Mouse (Mus musculus) heart, embryonic 12.5 days (tissue): ENCODE data around the gene Ldhb. TPM values are rescaled to one million over a fixed set of nuclear protein-coding genes. Genes with fewer than 3 reads are reported as not detected.
"Not testable (repeated sequence)": the region's sequence is repeated elsewhere in the genome, so short reads cannot be mapped to it uniquely, and the experiment has no call there.

Source experiments
- ATAC-seq: fragments of 200-750 bp; cut with Nextera tagmentation; 2 replicates; pipeline ENCODE4 v1.8.0; 2017; ENCODE audit warnings: moderate TSS enrichment, moderate library complexity; ENCODE audit not compliant: insufficient number of reproducible peaks, low FRiP score
- H3K27ac ChIP-seq: fragments of 300-500 bp; sonication (generic); 2 replicates; pipeline ENCODE4 v1.5.1; 2016; ENCODE audit warnings: mild to moderate bottlenecking, moderate library complexity; ENCODE audit not compliant: poor library complexity, severe bottlenecking
- H3K27me3 ChIP-seq: fragments of 300-500 bp; sonication (generic); replicated peaks from 2 replicates; pipeline ENCODE4 v1.6.1; 2016; ENCODE audit warnings: mild to moderate bottlenecking, moderate library complexity
- H3K36me3 ChIP-seq: fragments of 300-500 bp; sonication (generic); 2 replicates; pipeline ENCODE4 v1.6.1; 2016; ENCODE audit warnings: mild to moderate bottlenecking, moderate library complexity
- H3K4me1 ChIP-seq: fragments of 300-500 bp; sonication (generic); replicated peaks from 2 replicates; pipeline ENCODE4 v1.6.1; 2016; ENCODE audit warnings: mild to moderate bottlenecking
- H3K4me2 ChIP-seq: fragments of 300-500 bp; sonication (generic); 2 replicates; pipeline ENCODE4 v1.6.1; 2016; ENCODE audit warnings: mild to moderate bottlenecking, moderate library complexity
- H3K4me3 ChIP-seq: fragments of 300-500 bp; sonication (generic); 2 replicates; pipeline ENCODE4 v1.5.1; 2016; ENCODE audit warnings: mild to moderate bottlenecking
- H3K9ac ChIP-seq: fragments of 300-500 bp; sonication (generic); 2 replicates; pipeline ENCODE4 v1.6.1; 2016; ENCODE audit warnings: mild to moderate bottlenecking, moderate library complexity
- H3K9me3 ChIP-seq: fragments of 300-500 bp; sonication (generic); replicated peaks from 2 replicates; pipeline ENCODE4 v1.6.1; 2016; ENCODE audit warnings: mild to moderate bottlenecking, moderate library complexity
- WGBS: fragments of 180-500 bp; shearing (Covaris S2); methylation state at CpG from one replicate; pipeline ENCODE4 v1.1.7; 2016; 5-methylcytosine and 5-hydroxymethylcytosine counted together
- polyA plus RNA-seq: library from polyadenylated mRNA; unstranded; fragments of >200 nt; fragmentation: Nextera tagmentation; extraction: Ambion mirVana; gene quantifications from 2 replicates; pipeline ENCODE4 v1.2.1, GENCODE M21; 2016

Gene Ldhb
- polyA plus RNA-seq, 1 experiment from 2014 or later: 777 TPM

DNA sequence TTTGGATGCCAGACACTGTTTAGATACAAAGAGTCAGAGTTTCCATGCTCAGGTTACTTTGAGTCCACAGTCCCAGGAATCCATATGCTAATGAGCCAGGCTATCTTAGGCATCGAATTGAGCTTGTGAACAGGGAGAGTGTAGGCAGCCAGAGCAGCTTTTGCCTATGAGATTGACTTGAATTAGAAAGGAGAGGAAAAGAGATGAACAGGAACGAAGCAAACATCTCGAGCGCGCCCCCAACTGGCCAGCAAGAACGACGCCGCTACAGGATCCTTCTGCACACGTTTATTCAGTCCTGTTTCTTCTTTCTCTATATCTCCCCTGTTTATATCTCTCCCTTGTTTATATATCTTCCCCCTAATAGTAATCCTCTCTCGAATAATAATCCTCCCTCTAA is 7.2 kb upstream of the Ldhb start:
- H3K9ac ChIP-seq: no peak overlapping the region
- H3K4me2 ChIP-seq: no peak overlapping the region
- no peak overlapping the region for H3K4me3 ChIP-seq
- ATAC-seq: no peak
- no peaks in the 10 kb centered on the region for H3K36me3 ChIP-seq
- WGBS: 1% methylated on average over 10 of the region's 10 CpGs
- H3K4me1 ChIP-seq: peaks cover 4% of the 10 kb centered on the region; the same call in 1 of the 2 replicates
- peaks cover 25% of the 10 kb centered on the region for H3K27me3 ChIP-seq
- H3K9me3 ChIP-seq: no peaks in the 10 kb centered on the region
- H3K27ac ChIP-seq: no peak overlapping the region

DNA sequence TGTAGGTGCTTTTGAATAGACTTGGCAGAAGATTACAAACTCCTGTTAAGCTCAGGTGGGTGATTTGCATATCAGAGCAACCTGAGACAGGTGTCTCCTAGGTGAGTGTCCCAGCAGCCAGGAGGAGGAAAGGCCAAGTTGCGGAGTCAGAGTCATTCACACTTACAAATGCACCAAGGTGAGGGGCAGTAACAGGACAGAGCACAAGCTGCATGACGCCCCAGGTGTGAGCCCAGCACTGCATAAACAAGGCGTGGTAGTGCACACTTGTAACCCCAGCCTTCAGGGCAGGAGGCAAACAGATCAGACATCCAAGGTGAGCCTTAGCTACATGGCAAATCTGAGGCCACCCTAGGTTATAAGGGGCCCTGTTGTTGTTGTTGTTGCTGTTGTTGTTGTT is 5.1 kb upstream of the Ldhb start:
- Histone ChIP-seq H3K36me3 (no peaks in the 10 kb centered on the region), H3K9ac (no peak overlapping the region), H3K27ac (no peak overlapping the region), H3K9me3 (no peaks in the 10 kb centered on the region), H3K4me3 (no peak overlapping the region), H3K4me2 (no peak overlapping the region), H3K27me3 (peaks cover 25% of the 10 kb centered on the region), H3K4me1 (peaks cover 15% of the 10 kb centered on the region)
- WGBS: 25% methylated on average over 3 of the region's 3 CpGs
- ATAC-seq: no peak

DNA sequence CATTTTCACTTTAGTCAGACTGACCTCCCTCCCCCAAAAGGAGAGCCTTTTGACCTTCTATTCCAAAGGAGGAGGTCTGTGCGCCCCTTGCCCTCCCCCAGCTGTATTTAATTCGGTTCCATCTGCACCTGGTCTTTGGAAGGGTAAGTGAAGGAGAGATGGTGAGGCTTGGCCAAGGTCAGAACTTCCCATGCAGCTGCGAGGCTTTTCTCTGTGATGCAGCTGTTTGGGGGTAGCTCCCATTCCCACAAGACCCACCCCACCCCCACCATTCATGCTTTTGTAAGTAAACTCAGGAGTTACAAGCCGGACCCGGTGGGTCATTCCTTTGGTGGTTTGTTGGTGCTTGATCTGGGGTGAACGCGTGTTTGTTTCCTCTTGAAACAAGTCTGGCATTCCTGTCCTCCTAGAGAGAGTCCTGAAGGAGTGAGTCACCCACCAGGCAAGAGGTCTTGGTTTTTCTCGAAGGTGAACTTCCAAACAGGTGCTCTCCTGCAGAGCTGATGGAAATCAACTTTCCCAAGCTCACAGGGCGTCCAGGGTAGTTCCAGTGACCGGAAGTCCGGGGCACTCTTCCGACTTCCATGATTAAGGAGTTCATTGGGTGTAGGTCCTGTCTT is 3.9 kb upstream of the Ldhb start:
- WGBS: 27% methylated on average over 12 of the region's 12 CpGs
- Histone ChIP-seq H3K36me3 (no peaks in the 10 kb centered on the region), H3K27ac (no peak overlapping the region), H3K9me3 (no peaks in the 10 kb centered on the region), H3K4me2 (no peak overlapping the region), H3K4me3 (no peak overlapping the region), H3K9ac (no peak overlapping the region), H3K4me1 (peaks cover 18% of the 10 kb centered on the region), H3K27me3 (peaks cover 22% of the 10 kb centered on the region)
- no peak for ATAC-seq

DNA sequence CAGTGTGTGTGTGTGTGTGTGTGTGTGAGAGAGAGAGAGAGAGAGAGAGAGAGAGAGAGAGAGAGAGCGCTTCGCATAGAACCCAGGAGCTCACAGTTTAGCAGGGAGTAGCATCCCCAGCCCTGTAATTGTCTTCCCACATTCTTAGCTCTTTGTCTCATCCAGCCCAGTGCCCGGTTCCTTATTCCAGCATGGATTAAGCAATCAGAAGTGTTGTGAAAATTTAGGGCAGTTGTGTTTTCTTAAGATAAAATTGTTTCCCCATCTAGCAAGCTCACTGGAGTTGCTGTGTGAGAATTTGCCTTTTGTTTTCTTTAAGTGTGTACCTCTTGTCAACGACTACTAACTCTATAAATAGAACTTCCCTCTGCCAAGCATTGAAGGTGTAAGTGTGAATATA is 906 bp upstream of the Ldhb start:
- H3K27me3 ChIP-seq: peaks cover 19% of the 10 kb centered on the region
- peak overlapping the region; percentile 85 for H3K4me2 ChIP-seq
- H3K4me3 ChIP-seq: no peak overlapping the region
- ATAC-seq: no peak
- H3K9ac ChIP-seq: no peak overlapping the region
- no peaks in the 10 kb centered on the region for H3K9me3 ChIP-seq
- 8% methylated on average over 4 of the region's 4 CpGs for WGBS
- peak overlapping the region; percentile 83 for H3K27ac ChIP-seq
- H3K36me3 ChIP-seq: peaks cover 14% of the 10 kb centered on the region; the same call in 1 of the 2 replicates
- H3K4me1 ChIP-seq: peaks cover 29% of the 10 kb centered on the region

DNA sequence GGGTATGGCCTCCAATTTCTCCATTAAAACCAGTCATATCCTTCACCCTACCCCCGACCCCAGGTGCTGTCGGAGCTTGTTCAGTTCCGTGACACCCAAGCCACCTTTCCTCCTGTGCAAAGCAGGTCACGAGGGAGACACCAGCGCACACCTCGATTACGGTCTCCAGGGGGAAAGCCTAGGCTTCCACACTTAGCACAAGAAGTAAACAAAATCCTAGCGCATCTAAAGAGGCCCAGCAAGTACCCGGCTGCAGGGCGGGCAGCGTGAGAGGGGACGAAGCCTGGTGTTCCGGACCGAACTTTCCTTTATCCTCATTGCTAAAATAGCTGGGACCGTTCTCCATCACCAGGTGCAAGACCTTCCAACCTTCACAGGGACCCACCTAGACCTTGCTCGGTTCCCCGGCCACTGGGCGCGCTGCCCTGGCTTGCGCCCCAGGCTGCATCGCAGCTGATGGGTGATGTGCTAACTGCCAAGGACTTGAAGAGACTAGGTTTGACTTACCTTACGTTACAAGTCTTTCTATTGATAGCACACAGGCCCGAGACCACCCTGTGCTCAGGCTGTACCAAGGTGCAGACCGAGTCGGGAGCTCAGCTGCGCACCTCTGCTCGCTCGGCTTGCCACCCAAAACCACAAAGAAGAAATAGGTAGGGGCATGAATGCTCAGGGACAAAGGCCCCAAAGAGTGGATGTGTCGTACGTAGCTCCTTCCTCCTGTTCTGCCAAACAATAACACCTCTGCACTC is 548 bp downstream of the Ldhb start:
- H3K9ac ChIP-seq: peak overlapping the region; percentile 80
- H3K9me3 ChIP-seq: no peaks in the 10 kb centered on the region
- peak overlapping the region; percentile 61 for H3K4me3 ChIP-seq
- peak overlapping the region; percentile 85 for H3K4me2 ChIP-seq
- peak overlapping the region; percentile 83 for H3K27ac ChIP-seq
- peaks cover 10% of the 10 kb centered on the region for H3K27me3 ChIP-seq
- peaks cover 24% of the 10 kb centered on the region for H3K36me3 ChIP-seq
- ATAC-seq: peak; percentile 20
- H3K4me1 ChIP-seq: peaks cover 30% of the 10 kb centered on the region
- 2% methylated on average over 30 of the region's 30 CpGs for WGBS

DNA sequence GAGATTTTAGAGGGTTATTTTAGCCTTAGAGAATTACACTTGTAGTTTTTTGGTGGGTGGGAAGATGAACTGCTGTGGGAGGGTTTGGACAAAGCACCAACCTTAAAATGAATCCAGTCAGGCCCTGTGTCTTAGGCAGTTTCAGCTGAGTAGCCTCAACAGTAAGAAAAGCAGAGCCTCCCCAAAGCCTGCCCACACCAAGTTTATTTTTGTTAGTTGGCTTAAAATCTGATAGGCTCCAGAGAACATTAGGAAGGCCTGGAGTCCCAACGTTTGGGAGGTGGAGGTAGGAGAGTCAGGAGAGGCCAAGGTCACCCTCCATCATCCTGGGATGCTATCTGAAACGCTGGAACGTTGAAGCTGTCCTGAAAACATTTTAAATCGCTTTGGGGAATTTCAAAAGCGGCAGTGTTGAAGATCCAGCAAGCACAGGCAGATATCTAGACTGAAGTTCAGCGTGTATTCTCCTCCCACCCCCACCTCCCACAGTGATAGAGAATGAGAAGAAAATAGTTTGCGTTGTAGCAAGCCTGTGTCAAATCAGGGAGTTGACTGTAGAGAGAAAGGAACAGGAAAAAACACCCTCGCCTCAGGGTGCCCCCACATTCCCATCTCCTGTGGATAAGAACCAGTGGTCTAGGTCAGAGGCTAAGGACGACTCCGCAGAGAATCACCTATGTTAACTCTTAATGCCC is 1.3 kb downstream of the Ldhb start:
- WGBS: 4% methylated on average over 10 of the region's 10 CpGs
- Histone ChIP-seq H3K4me2 (peak overlapping the region; percentile 85), H3K4me3 (peak overlapping the region; percentile 61), H3K27ac (peak overlapping the region; percentile 83), H3K9ac (peak overlapping the region; percentile 80), H3K36me3 (peaks cover 32% of the 10 kb centered on the region), H3K27me3 (peaks cover 6% of the 10 kb centered on the region), H3K9me3 (no peaks in the 10 kb centered on the region), H3K4me1 (peaks cover 30% of the 10 kb centered on the region)
- ATAC-seq: no peak

DNA sequence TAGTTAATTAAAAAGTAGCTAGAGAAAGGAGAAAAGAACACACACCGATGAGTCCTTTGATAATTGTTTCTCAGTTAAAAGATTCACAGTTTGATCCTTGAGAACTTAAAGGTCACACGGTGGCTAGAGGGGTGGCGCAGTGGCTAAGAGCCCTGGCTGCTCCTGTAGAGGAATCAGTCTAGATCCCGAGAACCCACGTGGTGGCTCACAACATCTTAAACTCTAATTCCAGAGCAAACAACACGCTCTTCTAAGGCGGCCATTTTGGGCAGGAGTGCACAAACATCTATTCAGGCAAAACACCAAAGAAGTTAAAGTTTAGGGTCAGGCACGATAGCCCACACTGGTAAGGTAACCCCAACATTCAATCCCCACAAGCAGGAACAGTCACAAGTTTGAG is 4.2 kb downstream of the Ldhb start:
- H3K9me3 ChIP-seq: no peaks in the 10 kb centered on the region
- H3K9ac ChIP-seq: no peak overlapping the region
- H3K27ac ChIP-seq: no peak overlapping the region
- no peak overlapping the region for H3K4me2 ChIP-seq
- no peak for ATAC-seq
- no peaks in the 10 kb centered on the region for H3K27me3 ChIP-seq
- no peak overlapping the region for H3K4me3 ChIP-seq
- H3K4me1 ChIP-seq: peaks cover 25% of the 10 kb centered on the region
- WGBS: 82% methylated on average over 8 of the region's 8 CpGs
- peaks cover 52% of the 10 kb centered on the region for H3K36me3 ChIP-seq

DNA sequence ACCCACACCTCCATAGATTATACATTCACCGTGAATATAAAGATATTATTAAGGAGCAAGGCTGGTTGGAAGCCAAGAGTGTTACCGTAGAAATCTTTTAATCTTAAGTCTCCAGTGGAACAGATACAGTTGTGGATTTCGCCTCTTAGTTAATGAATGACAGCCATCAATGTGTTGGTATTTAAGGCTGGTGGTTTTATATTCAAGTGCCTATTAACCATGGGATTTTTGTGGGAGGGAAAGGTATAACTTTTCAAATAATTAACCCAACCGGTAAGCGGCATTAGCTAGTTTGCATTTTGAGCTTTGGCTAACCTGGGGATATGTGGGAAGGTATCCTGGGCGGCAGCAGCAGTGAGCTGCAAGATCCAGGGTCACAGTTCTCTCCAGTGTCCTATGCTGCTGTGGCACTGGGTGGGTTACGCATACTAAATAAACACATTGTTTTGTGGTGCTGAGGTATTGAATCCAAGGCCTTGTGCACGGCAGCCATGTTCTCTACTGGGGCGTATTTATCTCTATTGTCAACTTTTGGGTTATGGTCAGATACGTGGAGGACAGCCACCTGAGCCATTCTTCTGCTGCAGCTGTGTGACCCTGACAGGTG is 5.1 kb downstream of the Ldhb start:
- H3K4me3 ChIP-seq: no peak overlapping the region
- WGBS: 88% methylated on average over 10 of the region's 10 CpGs
- no peak for ATAC-seq

DNA sequence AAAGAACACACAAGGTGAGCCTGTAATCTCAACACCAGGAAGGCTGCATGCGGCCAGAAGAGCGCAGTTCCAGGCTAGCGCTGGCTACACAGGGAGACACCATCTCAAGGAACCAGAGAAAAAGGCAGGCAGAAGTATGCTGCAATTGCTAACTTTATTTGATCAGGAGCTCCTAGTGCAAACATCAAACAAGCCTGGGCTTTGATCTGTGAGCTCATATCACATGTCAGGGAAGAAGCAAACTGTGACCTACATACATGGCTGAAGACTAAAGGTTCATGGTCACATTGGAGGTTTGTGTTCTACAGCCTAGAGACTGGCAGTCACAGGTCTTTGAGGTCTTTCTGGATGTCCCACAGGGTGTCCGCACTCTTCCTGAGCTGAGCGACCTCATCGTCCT is 17.6 kb downstream of the Ldhb start:
- ATAC-seq, H3K27ac ChIP-seq, H3K4me3 ChIP-seq, H3K27me3 ChIP-seq, H3K4me2 ChIP-seq, H3K9ac ChIP-seq, H3K9me3 ChIP-seq, H3K4me1 ChIP-seq: not testable (repeated sequence)
- H3K36me3 ChIP-seq: peaks cover 82% of the 10 kb centered on the region
- 84% methylated on average over 6 of the region's 6 CpGs for WGBS

More for the DNA sequence above, 5.1 kb downstream of the Ldhb start:
- H3K9me3 ChIP-seq: no peaks in the 10 kb centered on the region
- no peak overlapping the region for H3K9ac ChIP-seq
- H3K27ac ChIP-seq: no peak overlapping the region
- H3K4me2 ChIP-seq: no peak overlapping the region
- peaks cover 19% of the 10 kb centered on the region for H3K4me1 ChIP-seq
- peaks cover 62% of the 10 kb centered on the region for H3K36me3 ChIP-seq
- H3K27me3 ChIP-seq: no peaks in the 10 kb centered on the region

DNA sequence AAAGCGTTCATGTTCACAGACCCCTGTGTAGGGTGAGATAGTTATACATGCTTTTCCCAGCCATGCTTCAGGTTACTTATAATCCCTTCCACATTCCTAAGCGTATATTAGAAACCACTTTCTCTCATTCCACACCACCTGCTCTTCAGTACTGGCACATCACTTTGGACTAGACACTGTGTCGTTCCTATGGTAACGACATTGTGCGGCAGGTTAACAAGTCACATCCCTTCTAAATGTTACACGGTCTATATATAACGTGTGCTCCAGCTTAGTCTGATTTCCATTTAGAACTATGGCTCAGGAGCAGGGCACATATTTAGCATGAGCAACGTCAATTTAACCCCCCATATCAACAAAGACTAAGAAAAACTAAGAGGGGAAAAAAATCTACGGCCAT is 20.1 kb downstream of the Ldhb start:
- Histone ChIP-seq H3K27me3 (no peaks in the 10 kb centered on the region), H3K9me3 (peaks cover 5% of the 10 kb centered on the region; the same call in 1 of the 2 replicates), H3K4me3 (no peak overlapping the region), H3K4me1 (no peaks in the 10 kb centered on the region), H3K36me3 (peaks cover 71% of the 10 kb centered on the region), H3K4me2 (no peak overlapping the region), H3K9ac (no peak overlapping the region), H3K27ac (no peak overlapping the region)
- WGBS: 90% methylated on average over 9 of the region's 9 CpGs
- ATAC-seq: no peak
